Mouse (Mus musculus) lung, postnatal 0 days (tissue): ENCODE results near the gene Tspan12.

Experiments used
- CTCF ChIP-seq: IDR thresholded peaks from 2 replicates; pipeline ENCODE4 v1.5.1; 2016; ENCODE audit warnings: antibody characterized with exemption, mild to moderate bottlenecking
- EP300 ChIP-seq: IDR thresholded peaks from 2 replicates; pipeline ENCODE4 v1.6.1; 2016; ENCODE audit warnings: antibody characterized with exemption, mild to moderate bottlenecking, control low read depth

GRCm38 (mm10) chr6:21848808-21849207, 3.5 kb downstream of the Tspan12 start:
- TF ChIP-seq CTCF (no peak), EP300 (no peak)
